Mouse (Mus musculus): ENCODE results near the gene Rgs6.

The Rgs6 gene

DNA sequence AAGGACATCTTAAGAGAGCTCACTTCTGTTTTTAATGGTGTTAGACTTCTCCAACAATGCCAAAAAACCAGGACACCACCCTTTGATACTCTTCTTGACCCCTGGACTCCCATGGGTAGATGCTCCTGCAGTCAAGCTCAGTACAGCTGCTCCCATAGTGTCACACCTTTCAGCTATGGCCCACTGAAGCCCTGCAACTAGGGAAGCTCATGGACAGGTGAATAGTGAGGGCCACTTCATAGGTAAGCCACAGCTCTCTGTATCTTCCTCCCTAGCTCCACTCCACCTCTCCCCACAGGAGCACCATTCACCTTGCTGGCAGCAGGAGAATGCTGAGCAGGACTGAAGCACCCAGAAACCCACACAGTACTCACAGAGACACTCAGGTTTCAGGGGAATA lies 384.6 kb downstream of the Rgs6 start:
- no peak for DNase-seq (ENCODE audit: low spot score)

DNA sequence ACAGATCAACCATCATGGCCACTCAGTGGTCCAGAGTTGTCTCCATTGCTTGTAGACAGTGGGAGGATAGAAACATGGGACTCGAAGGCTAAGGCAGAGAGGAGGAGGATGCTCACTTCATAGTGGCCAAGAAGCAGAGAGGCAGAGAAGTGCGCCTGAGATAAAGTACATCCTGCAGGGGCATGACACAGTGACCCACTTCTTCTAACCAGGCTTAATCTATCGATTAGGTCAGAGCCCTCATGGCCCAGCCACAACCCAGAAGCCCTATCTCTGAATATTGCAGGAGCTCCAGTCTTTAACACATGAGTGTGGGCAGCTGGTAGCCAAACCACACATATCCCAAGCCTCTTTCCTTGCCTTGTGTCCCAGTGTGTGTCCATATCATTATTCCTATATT lies 385.7 kb downstream of the Rgs6 start:
- no peak for DNase-seq (ENCODE audit: low spot score)

DNA sequence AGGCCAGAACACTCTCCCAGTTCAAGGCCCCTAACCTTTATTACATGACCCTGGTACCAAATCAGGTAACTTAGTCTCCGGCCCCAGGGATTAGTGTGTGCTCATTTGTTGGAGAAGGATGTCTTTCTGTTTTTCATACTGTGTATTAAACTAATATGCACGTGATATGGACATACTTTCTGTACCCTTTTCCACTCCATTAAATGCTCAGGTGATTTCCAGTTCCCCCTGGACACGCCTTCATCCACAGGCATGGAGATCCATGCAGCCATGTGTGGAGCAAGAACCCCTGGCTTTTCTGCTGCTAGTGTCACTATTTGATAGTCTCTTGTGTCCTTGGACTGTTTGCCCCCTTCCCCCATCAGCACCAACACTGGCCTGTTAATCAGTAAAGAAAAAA lies 390.2 kb downstream of the Rgs6 start:
- DNase-seq (ENCODE audit: low spot score) = no peak

DNA sequence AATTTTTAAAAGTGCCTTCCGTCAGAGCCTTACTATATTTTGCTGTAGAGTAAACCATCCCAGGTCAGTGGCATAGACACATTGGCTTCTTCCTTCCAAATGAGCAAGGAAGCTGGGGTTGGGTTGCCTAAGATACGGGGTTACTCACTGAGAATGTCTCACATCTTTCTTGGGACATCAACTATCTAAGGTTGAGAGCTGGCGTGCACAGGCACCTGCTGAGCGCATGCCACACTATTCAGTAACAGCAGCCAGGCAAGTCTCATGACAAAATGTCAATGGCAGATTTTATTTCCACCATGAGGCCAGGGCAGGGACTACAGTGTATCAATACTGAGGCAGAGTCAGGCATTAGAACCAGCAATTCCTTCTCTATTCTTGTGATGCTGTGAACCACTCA lies 394.6 kb downstream of the Rgs6 start:
- no peak for DNase-seq (ENCODE audit: low spot score)

- no peak for DNase-seq (ENCODE audit: low spot score)
These were observed 397.2 kb downstream of the Rgs6 start for GRCm38 (mm10) chr12:82985300-82985699.

- DNase-seq (ENCODE audit: low spot score) = no peak
These were observed 399.6 kb downstream of the Rgs6 start for GRCm38 (mm10) chr12:82987661-82988060.

DNA sequence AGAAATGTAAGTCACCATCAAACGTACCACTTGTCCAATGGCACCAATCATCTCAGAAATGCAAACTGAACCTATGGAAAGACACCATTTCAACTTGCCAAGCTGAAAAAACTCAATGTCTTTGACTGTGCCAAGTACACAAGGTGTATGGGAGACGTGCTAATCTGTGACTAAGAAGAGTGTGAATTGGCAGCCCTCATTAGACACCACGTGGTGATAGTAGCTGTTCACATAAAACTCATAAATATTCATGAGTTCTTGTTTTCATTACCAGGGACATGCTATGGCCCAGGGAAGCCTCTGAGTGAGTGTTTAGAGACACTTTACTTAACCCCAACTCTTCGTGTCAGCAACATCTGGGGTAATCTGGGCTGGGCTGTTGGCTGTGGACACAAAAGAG lies 405.8 kb downstream of the Rgs6 start:
- no peak for DNase-seq (ENCODE audit: low spot score)

DNA sequence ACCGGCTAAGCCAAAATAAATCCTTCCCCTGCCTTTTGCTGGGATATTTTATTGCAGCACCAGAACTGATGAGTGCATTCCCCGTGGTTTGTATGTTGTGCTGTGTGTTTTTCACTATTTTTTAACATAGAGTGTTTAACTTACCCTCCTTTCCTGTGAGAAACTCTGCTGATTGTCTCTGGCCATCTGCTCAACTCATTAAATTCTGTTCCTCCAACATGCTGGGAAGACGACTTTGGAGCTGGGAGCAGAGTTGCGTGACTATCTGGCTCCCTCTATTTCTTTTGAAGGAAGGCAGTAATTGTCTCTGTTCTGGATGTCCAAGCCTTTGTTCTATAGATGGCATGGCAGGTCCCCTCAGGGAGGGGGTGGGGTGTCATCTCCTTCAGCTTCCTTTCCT lies 408.7 kb downstream of the Rgs6 start:
- DNase-seq (ENCODE audit: low spot score) = no peak

GRCm38 (mm10) chr12:82998682-82999332 lies 410.7 kb downstream of the Rgs6 start:
- DNase-seq (ENCODE audit: low spot score) = no peak

- no peak for DNase-seq (ENCODE audit: low spot score)
These were observed 411.4 kb downstream of the Rgs6 start for GRCm38 (mm10) chr12:82999333-83000032.

DNA sequence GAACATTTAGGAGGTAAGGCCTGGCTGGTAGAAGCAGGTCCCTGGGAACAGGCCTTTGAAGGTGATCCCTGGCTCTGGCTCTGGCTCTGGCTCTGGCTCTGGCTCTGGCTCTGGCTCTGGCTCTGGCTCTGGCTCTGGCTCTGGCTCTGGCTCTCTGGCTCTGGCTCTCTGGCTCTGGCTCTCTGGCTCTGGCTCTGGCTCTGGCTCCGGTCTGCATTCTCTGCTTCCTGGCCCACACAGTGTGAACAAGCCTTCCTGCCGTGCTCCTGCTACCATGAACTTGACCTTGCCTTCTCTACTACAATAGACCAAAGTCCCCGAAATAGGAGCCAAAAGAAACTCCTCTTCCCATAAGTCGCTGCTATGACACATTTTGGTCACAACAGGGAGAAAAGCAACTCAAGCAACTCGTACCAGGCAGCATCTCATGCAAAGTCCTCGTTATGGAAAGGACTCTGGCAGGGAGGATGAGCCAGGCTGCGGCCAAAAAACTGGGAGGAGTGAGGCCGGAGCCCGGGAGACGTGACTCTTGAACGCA lies 412.0 kb downstream of the Rgs6 start:
- no peak for DNase-seq (ENCODE audit: low spot score)

DNA sequence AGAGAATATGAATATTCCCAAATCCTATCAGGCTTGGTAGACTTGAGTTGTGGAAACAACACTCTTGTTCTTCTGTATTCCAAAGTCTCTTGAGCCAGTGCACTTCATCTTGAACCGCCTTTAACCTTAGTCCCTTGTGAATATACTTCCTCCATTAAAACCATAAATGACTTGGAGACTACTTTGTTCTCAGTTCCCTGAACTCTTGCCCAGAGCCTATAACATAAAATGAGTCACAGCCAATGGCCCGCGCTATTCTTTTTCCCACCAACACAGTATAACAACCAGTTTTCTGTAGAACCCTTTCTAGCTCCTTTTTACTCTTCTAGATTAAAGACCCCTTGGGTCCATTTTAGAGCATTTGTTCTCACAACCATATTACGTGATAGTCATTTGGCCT lies 412.9 kb downstream of the Rgs6 start:
- no peak for DNase-seq (ENCODE audit: low spot score)

- no peak for DNase-seq (ENCODE audit: low spot score)
These were observed 416.1 kb downstream of the Rgs6 start for GRCm38 (mm10) chr12:83004014-83004682.

- DNase-seq (ENCODE audit: low spot score) = no peak
These were observed 423.0 kb downstream of the Rgs6 start for GRCm38 (mm10) chr12:83011056-83011565.

DNA sequence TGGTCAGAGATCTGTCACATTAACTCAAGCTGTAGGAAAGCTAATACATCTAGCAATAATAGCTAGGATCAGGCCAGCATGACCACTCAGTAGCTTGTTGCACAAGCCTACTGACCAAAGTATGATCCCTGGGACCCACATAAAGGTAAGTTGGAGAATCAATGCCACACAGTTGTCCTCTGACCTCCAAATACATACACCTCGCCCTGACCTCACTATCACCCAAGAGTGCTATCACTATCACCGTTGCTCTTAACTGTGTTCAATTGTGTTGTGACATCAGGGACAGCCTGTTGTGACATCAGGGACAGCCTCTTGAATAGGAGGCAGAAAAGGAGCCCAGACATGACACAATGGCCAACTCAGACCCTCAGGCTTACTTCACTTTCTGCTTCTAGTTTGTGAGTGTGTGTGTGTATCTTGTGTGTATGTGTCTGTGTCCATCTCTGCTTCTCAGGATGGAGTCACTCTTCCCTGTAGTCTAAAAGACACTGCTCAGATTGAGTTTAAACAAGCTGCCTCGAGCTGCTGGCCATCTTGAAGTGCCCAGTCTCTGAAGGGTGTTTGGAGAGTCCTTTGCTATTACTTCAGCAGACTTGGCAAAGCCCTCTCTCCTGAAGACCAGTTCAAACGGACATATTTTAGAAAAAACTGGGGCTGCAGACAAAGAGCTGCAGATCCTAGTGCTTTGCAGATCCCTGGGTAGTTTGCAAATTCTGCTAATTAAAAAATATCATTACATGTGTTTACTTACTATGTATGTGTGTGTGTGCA lies 426.0 kb downstream of the Rgs6 start:
- DNase-seq (ENCODE audit: low spot score) = no peak

DNA sequence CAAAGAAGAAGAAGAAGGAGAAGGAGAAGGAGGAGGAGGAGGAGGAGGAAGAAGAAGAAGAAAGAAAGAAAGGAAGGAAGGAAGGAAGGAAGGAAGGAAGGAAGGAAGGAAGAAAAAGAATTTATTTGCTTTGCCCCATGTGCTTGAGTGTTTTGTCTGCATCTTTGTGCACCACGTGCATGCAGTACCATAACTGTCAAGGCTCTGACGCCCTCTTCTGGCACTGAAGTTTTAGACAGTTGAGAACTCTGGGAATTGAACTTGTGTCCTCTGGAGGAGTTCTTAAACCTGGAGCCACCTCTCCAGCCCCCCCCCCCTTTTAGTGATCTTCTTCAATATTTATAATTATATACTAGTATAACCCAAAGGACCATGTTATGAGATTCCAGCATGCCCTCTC lies 426.8 kb downstream of the Rgs6 start:
- no peak for DNase-seq (ENCODE audit: low spot score)

- DNase-seq (ENCODE audit: low spot score) = no peak
These were observed 427.3 kb downstream of the Rgs6 start for GRCm38 (mm10) chr12:83015366-83015765.

GRCm38 (mm10) chr12:83016486-83016885 lies 428.4 kb downstream of the Rgs6 start:
- DNase-seq (ENCODE audit: low spot score) = no peak

DNA sequence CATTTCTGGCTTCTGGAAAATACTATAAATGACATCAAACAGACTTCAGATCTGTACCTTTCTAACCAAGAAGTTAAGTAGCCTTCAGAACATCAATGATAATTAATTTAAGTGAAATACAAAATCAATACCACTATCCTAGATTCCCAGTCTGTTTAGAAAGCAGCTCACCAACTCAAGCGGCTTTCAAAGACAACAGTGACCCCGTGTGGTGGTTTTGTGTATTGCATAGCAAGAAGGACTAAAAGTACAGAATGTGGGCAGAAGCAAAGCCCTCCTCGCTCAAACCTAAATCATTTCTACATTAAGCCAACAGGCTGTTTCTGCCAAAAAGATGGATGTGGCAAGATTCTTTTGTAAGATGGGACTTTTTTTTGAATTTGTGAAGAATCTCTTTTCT lies 429.9 kb downstream of the Rgs6 start:
- peak; percentile 70 for DNase-seq (ENCODE audit: low spot score)

DNA sequence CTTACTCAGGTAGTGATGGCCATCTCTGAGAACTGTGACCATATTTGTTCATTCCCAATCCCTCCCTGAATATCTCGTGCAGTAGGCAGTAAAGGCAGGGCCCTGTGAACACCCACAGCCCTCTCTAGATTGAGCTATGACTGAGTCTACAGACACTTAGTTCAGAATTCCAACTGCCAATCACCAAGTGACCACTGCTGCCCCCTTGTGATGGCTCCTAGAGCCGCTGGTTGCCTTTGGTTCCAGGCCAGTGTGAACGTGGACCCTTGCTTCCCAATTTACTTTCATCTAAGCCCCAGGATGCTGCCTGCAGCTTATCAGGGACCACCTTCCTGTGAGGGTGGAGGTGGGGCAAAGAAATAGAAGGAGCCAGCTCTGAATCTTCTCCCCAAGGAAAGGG lies 438.9 kb downstream of the Rgs6 start:
- DNase-seq (ENCODE audit: low spot score) = no peak

- DNase-seq (ENCODE audit: low spot score) = no peak
These were observed 445.2 kb downstream of the Rgs6 start for GRCm38 (mm10) chr12:83033171-83033835.
